Mouse (Mus musculus) B cell, adult (primary cell): ENCODE data around the gene Cers4. TPM values are rescaled to one million over a fixed set of nuclear protein-coding genes. Genes with fewer than 3 reads are reported as not detected.

Experiments used
- total RNA-seq: library from RNA; stranded (reverse); gene quantifications from 4 replicates; pipeline ENCODE4 v1.2.4, GENCODE M21; 2023; ENCODE audit not compliant: inconsistent age

Cers4 gene
- 35.7 to 40.8 TPM (median 37.9 TPM) in 4 replicates for total RNA-seq

DNA sequence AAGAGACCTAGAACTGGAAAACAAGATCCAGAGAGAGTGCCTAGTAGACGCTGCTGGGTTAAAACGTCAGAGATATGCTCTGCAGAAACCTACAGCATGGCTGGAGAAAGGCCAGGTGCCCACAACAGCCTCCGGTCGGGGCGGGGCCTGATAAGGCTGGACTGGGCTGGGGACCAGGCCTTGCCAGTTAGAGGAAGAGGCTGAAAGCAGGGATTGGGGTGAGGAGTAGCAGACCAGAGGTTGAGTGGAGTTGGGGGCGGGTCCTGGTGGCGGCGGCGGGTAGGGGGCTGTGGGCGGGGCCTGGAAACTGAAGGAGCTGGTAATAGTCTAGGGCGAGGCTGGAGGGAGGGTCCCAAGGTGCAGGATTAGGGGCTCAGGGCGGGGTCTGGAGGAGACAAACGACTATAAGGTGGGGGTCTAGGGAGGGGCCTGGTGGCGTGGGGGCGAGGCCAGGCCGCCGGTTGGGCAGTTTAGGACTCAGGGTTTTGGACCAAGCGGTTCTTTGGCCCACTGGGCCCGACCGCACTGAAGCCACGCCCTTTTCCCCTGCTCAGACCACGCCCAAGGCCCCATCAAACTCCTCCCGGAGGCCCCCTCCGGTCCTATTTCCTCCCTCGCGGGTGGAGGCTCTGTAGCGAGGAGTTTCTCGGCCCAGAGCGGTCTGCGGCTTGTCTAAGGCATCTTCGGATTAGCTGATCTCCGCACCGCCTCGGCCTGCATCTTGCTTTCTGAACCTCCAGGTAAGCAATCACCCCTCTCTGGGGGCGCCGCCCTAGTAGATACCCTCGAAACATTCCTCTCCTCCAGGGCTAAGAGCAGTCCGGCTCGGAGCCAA lies at the start of gene Cers4:
Cers4 (plus strand) TSS at position 176 of the 835 bp plus-strand sequence.

Other genes starting within 250 kb of the Cers4 start
- 20.5 to 22.4 TPM (median 21.2 TPM) in 4 replicates for gene Tgfbr3l, start 244.8 kb upstream of the Cers4 start, total RNA-seq
- gene Snapc2, start 239.9 kb upstream of the Cers4 start, total RNA-seq: 9.8 to 16.0 TPM (median 12.8 TPM) in 4 replicates
- 0.57 to 1.4 TPM (median 0.88 TPM) in 4 replicates for gene Ctxn1, start 233.8 kb upstream of the Cers4 start, total RNA-seq
- 75.1 to 81.2 TPM (median 77.5 TPM) in 4 replicates for gene Timm44, start 217.1 kb upstream of the Cers4 start, total RNA-seq
- 11.8 to 14.9 TPM (median 13.3 TPM) in 4 replicates for gene Ccl25, start 167.8 kb upstream of the Cers4 start, total RNA-seq
- gene Elavl1, start 167.6 kb upstream of the Cers4 start, total RNA-seq: 96.1 to 104 TPM (median 97.4 TPM) in 4 replicates
- 10.1 to 13.9 TPM (median 10.5 TPM) in 4 replicates for gene Zfp958, start 120.1 kb downstream of the Cers4 start, total RNA-seq